Mouse (Mus musculus) gastrocnemius, adult 2 months (tissue): ENCODE data around the gene Ccdc149. TPM values are rescaled to one million over a fixed set of nuclear protein-coding genes. Genes with fewer than 3 reads are reported as not detected.

ENCODE experiments used
- DNase-seq: peaks from one replicate; pipeline ENCODE4 v3.0.0; 2022
- H3K27ac ChIP-seq: fragments of 200-600 bp; 2 replicates; pipeline ENCODE4 v1.8.1; 2022; ENCODE audit warnings: mild to moderate bottlenecking
- H3K4me3 ChIP-seq: fragments of 200-600 bp; 2 replicates; pipeline ENCODE4 v1.8.1; 2022; ENCODE audit warnings: mild to moderate bottlenecking, moderate library complexity
- CTCF ChIP-seq: fragments of 200-600 bp; IDR thresholded peaks from 2 replicates; pipeline ENCODE4 v1.8.1; 2022; ENCODE audit warnings: antibody characterized with exemption, mild to moderate bottlenecking, moderate library complexity
- intact Hi-C: fragments of 180-260 bp; cut with DNase I; formaldehyde crosslinking; loops from one replicate; pipeline ENCODE4 v1.15.1; 2025
- total RNA-seq, 2 experiments: library from RNA; stranded (reverse); gene quantifications; 2 replicates each; pipeline ENCODE4 v1.2.3; 2021

Ccdc149 gene
- total RNA-seq, 2 experiments from 2014 or later = 1.2 to 1.6 TPM

- intact Hi-C loops = no loop called here
Measured at GRCm38 (mm10) chr5:52360286-52361049, 110.9 kb downstream of the Ccdc149 start.

GRCm38 (mm10) chr5:52358120-52358519 is 113.2 kb downstream of the Ccdc149 start:
- no peak overlapping the region for H3K27ac ChIP-seq
- no peak for TF ChIP-seq CTCF
- no peak overlapping the region for H3K4me3 ChIP-seq
- no peak for DNase-seq
- intact Hi-C loops = no loop called here

More at GRCm38 (mm10) chr5:52360286-52361049, 110.9 kb downstream of the Ccdc149 start:
- DNase-seq = no peak
- H3K4me3 ChIP-seq = peak overlapping the region; percentile 56
- no peak for TF ChIP-seq CTCF
- peak overlapping the region; percentile 46; the same call in 1 of the 2 replicates for H3K27ac ChIP-seq

GRCm38 (mm10) chr5:52357175-52357754 is 114.1 kb downstream of the Ccdc149 start:
- no peak overlapping the region for H3K27ac ChIP-seq
- DNase-seq = no peak
- TF ChIP-seq CTCF = no peak
- H3K4me3 ChIP-seq = no peak overlapping the region
- intact Hi-C loops = no loop called here

- H3K4me3 ChIP-seq = no peak overlapping the region
- 0 out of 2 replicates have a peak overlapping the region, but pooled peaks have one; percentile 8 for H3K27ac ChIP-seq
- intact Hi-C loops = no loop called here
- TF ChIP-seq CTCF = no peak
- peak; percentile 45 for DNase-seq
Measured at GRCm38 (mm10) chr5:52355612-52356011, 115.7 kb downstream of the Ccdc149 start.

- TF ChIP-seq CTCF = no peak
- DNase-seq = no peak
- Histone ChIP-seq H3K4me3 (no peak overlapping the region), H3K27ac (no peak overlapping the region)
- intact Hi-C loops = no loop called here
Measured at GRCm38 (mm10) chr5:52354441-52354840, 116.9 kb downstream of the Ccdc149 start.

- Histone ChIP-seq H3K4me3 (no peak overlapping the region), H3K27ac (no peak overlapping the region)
- intact Hi-C loops = no loop called here
- TF ChIP-seq CTCF = no peak
- DNase-seq = no peak
Measured at GRCm38 (mm10) chr5:52352730-52353129, 118.6 kb downstream of the Ccdc149 start.

GRCm38 (mm10) chr5:52351561-52351960 is 119.8 kb downstream of the Ccdc149 start:
- Histone ChIP-seq H3K27ac (peak overlapping the region; percentile 51; the same call in 1 of the 2 replicates), H3K4me3 (no peak overlapping the region)
- no peak for DNase-seq
- TF ChIP-seq CTCF = no peak
- intact Hi-C loops = no loop called here

GRCm38 (mm10) chr5:52350451-52350850 is 120.9 kb downstream of the Ccdc149 start:
- no peak for DNase-seq
- H3K4me3 ChIP-seq = no peak overlapping the region
- intact Hi-C loops = no loop called here
- no peak for TF ChIP-seq CTCF
- H3K27ac ChIP-seq = peak overlapping the region; percentile 58

GRCm38 (mm10) chr5:52346890-52347289 is 124.4 kb downstream of the Ccdc149 start:
- no peak for TF ChIP-seq CTCF
- H3K4me3 ChIP-seq = no peak overlapping the region
- peak overlapping the region; percentile 10; the same call in 1 of the 2 replicates for H3K27ac ChIP-seq
- no peak for DNase-seq
- intact Hi-C loops = no loop called here

GRCm38 (mm10) chr5:52339134-52339533 is 132.2 kb downstream of the Ccdc149 start:
- Histone ChIP-seq H3K27ac (no peak overlapping the region), H3K4me3 (no peak overlapping the region)
- no peak for DNase-seq
- no peak for TF ChIP-seq CTCF
- intact Hi-C loops = no loop called here

GRCm38 (mm10) chr5:52335590-52335989 is 135.7 kb downstream of the Ccdc149 start:
- TF ChIP-seq CTCF = no peak
- no peak for DNase-seq
- no peak overlapping the region for H3K27ac ChIP-seq
- intact Hi-C loops = no loop called here
- no peak overlapping the region for H3K4me3 ChIP-seq

GRCm38 (mm10) chr5:52332120-52332519 is 139.2 kb downstream of the Ccdc149 start:
- no peak for TF ChIP-seq CTCF
- H3K4me3 ChIP-seq = no peak overlapping the region
- no peak for DNase-seq
- H3K27ac ChIP-seq = no peak overlapping the region
- intact Hi-C loops = no loop called here

Other genes with a start within 250 kb of the Ccdc149 start
- gene Sod3, start 107.7 kb downstream of the Ccdc149 start, total RNA-seq = 1 to 10 TPM; 4.2 to 9.3 TPM
- gene Lgi2, start 94.9 kb upstream of the Ccdc149 start, total RNA-seq = 1 to 10 TPM; 1.0 to 1.3 TPM
- 1 to 10 TPM; 6.0 to 7.2 TPM for gene Sepsecs, start 198.2 kb upstream of the Ccdc149 start, total RNA-seq